Mouse (Mus musculus) layer of hippocampus, adult 6 months (tissue): ENCODE results near the gene Serpina1f. TPM values are rescaled to one million over a fixed set of nuclear protein-coding genes. Genes with fewer than 3 reads are reported as not detected.

ENCODE experiments used
- long read RNA-seq, 2 experiments: library from polyadenylated mRNA; unstranded; transcript quantifications; one replicate each; pipeline ENCODE4 v2.0.0; 2019 to 2020
- polyA plus RNA-seq: library from polyadenylated mRNA; unstranded; fragments of <200 nt; fragmentation: Nextera tagmentation; gene quantifications from 2 replicates; pipeline ENCODE4 v1.2.3, GENCODE M21; 2021

Serpina1f gene
- not detected in 2 replicates for polyA plus RNA-seq
- long read RNA-seq, experiment 1 = 0 reads
- long read RNA-seq, experiment 2 = 0 reads

DNA sequence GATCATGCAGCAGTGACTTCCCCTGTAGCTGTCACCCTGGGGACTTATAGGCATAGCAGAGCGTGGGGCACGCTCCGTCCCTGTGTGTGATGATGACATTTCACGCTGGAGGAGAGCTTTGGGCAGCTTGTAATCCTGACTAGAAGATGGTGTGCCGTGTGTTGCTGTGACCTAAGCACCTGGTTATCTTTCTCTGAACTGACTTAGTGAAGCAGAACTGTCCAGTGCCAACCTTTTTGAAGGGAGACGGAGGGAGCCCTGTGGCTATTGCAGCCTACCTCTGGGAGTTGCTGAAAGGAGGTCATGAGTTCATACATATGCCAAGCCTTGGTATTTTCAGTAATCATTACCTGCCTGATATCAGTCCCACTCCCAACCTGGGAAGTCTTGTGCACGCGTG, at the start of gene Serpina1f:
TSS of gene Serpina1f (minus strand) at position 101 of the 400 bp plus-strand sequence.

DNA sequence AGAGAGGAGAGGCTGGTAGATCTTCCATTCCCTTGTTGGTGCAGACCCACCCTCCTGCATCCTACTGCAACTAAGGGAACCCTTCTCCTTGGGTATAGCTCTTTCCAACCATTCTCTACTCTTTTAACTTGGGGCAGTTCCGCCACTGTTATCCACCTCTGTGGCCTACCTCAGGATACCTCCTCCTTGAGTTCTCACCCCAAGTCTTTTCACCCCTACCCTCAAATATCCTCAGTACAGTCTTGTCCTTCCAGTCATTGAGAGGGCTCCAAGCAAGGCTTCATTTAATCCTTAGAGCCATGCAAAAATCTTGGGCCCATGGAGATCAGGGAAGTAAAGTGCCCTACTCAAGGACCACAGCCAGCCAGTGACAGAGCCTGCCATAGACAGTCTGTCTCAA, 19.3 kb downstream of the Serpina1f start, which contains the start of gene Serpina16:
TSS of gene Serpina16 (minus strand) at position 101 of the 400 bp plus-strand sequence.

DNA sequence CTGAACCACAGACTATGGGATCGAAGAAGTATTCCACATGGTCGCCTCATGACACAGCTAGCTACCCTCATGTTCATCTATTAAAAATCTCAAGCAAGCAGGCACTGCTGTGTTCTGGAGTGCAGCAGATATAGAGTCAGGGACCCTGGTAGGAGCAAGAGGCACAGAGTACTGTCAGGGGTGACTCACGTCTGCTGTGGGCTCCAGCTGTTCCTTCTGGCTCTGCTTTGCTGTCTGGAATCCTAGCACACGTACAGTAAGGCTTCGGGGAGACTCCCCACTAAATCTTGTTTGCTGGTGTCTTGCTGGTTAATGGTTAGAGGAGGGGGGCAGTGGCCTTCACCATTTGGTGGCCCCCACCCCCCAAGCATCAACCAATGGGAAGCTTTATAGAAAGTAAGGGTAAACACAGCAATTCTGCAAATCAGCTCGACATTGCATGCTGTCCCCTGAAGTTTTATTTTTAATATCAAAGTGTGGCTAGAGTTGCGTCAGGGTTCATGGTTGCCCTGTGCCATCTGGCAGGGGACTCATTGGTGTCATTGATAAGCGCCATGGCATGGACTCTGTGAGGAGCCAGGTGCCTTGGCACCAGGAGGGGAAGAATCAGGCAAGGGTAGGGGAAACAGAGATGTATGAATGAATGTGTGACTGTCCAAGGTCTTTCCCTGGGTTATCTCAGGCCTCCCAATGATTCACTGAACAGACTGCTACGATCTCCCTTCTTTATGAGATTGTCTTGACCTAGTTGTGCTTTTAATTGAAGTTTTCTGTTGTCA, 38.3 kb downstream of the Serpina1f start, which contains the start of gene Serpina6:
TSS of gene Serpina6 (minus strand) at position 365 of the 779 bp plus-strand sequence.

Other genes with a start within 250 kb of the Serpina1f start
- gene Ifi27l2b, start 238.3 kb downstream of the Serpina1f start, polyA plus RNA-seq = not detected in 2 replicates
- gene Ppp4r4, start 163.2 kb downstream of the Serpina1f start, polyA plus RNA-seq = 9.5 and 10.3 TPM in 2 replicates
- gene Serpina10, start 64.1 kb downstream of the Serpina1f start, polyA plus RNA-seq = not detected in 2 replicates
- gene Serpina6, start 38.3 kb downstream of the Serpina1f start, polyA plus RNA-seq = not detected in 2 replicates
- gene Serpina16, start 19.4 kb downstream of the Serpina1f start, polyA plus RNA-seq = not detected in 2 replicates
- not detected in 2 replicates for gene Serpina1d, start 78.1 kb upstream of the Serpina1f start, polyA plus RNA-seq
- not detected in 2 replicates for gene Serpina1b, start 134.8 kb upstream of the Serpina1f start, polyA plus RNA-seq
- not detected in 2 replicates for gene Serpina1a, start 168.0 kb upstream of the Serpina1f start, polyA plus RNA-seq
- gene Serpina1c, start 209.4 kb upstream of the Serpina1f start, polyA plus RNA-seq = not detected in 2 replicates